Mouse (Mus musculus): ENCODE data around the gene Akap17b. TPM values are rescaled to one million over a fixed set of nuclear protein-coding genes. Genes with fewer than 3 reads are reported as not detected.

The Akap17b gene
- polyA plus RNA-seq, 1 experiment from 2014 or later, result 3.4 TPM

DNA sequence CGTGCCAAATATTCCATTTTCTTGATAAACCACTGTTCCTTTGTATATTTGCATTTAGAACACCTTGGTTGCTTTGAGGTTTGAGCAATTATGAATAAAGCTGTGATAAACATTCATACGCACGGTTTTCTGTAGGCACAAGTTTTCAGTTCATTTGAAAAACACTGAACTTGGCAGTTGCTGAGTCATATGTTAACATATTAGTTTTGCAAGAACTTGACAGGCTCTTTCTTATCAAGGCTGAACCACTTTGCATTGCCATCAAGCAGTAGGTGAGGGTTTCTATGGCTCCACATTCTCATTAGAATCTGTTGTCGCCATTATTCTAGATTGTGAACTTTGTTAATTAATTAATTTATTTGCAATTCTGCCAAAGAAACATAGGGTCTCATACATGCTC lies 85.0 kb downstream of the Akap17b start:
- Histone ChIP-seq H3K27me3 (replicated peaks; ENCODE audit: control insufficient read depth, insufficient read depth, low read length) (no peaks in the 10 kb centered on the region), H3K4me2 (replicated peaks; ENCODE audit: low read depth) (no peak overlapping the region), H3K27ac (ENCODE audit: low read depth, low read length) (no peak overlapping the region), H3K9ac (ENCODE audit: low read depth, low read length) (no peak overlapping the region), H3K4me1 (replicated peaks; ENCODE audit: control insufficient read depth, insufficient read depth, low read length) (no peaks in the 10 kb centered on the region), H3K9me3 (ENCODE audit: control insufficient read depth) (no peaks in the 10 kb centered on the region), H3K36me3 (ENCODE audit: control insufficient read depth, insufficient read depth) (no peaks in the 10 kb centered on the region), H3K4me3 (ENCODE audit: low read depth, low read length) (no peak overlapping the region)
- no peak for ATAC-seq
- TF ChIP-seq CTCF (IDR thresholded peaks at IDR 0.05; ENCODE audit: low read depth), result no peak
- WGBS, result 69% methylated on average over 4 of the region's 4 CpGs

Other genes with a start within 250 kb of the Akap17b start
- not detected in 2 replicates for gene Gm6268, start 244.1 kb downstream of the Akap17b start, polyA plus RNA-seq (2015; fragmentation: Nextera tagmentation; extraction: Ambion mirVana)
- gene Gm14569, start 153.6 kb downstream of the Akap17b start, polyA plus RNA-seq (2015; fragmentation: Nextera tagmentation; extraction: Ambion mirVana), result not detected in 2 replicates
- gene Pgrmc1, start 47.2 kb downstream of the Akap17b start, polyA plus RNA-seq (2015; fragmentation: Nextera tagmentation; extraction: Ambion mirVana), result 230 and 233 TPM in 2 replicates
- gene Slc25a43, start 98.3 kb upstream of the Akap17b start, polyA plus RNA-seq (2015; fragmentation: Nextera tagmentation; extraction: Ambion mirVana), result 12.8 and 13.7 TPM in 2 replicates
- gene Slc25a5, start 150.3 kb upstream of the Akap17b start, polyA plus RNA-seq (2015; fragmentation: Nextera tagmentation; extraction: Ambion mirVana), result 1,696 and 1,837 TPM in 2 replicates
- 153 and 168 TPM in 2 replicates for gene Ube2a, start 228.5 kb upstream of the Akap17b start, polyA plus RNA-seq (2015; fragmentation: Nextera tagmentation; extraction: Ambion mirVana)
- gene C330007P06Rik, start 228.7 kb upstream of the Akap17b start, polyA plus RNA-seq (2015; fragmentation: Nextera tagmentation; extraction: Ambion mirVana), result 17.8 and 18.1 TPM in 2 replicates